ENCODE assay signal across 11 mouse cellular contexts in the genomic region with DNA sequence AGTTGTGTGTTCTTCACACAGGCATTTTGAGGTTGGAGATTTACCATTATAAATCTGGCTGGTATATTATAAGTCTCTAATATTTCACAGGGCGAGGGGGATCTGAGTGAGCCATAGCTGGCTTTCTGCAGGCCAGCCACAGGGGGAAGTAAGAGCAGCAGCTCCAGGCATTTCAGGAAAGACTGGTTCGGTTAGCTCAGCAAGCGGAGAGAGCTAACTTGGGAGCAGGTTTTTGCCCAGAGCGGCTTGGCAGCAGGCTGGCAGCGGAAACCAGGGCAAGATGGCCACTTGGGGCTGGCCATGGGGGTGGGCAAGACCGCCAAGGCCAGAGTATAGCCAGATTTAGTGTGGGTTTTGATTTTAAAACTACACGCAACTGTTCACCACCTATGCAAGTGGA. TPM values are rescaled to one million over a fixed set of nuclear protein-coding genes. Genes with fewer than 3 reads are reported as not detected.
DNase-seq lines count a peak whose midpoint lies in the region; ATAC-seq lines count a peak whose summit lies in the region.
"Had no signal": no experiment of that assay in that cellular context is flagged by ENCODE, and none has a peak within 500 bp of the region (broad histone marks: within the 10 kb centered on the region; RNA-seq: fewer than 3 reads in every experiment).

No protein-coding gene starts in this region.

- ATAC-seq in granulocyte monocyte progenitor cell, adult 5-6 weeks (replicated peaks; ENCODE audit: poor library complexity, severe bottlenecking) = no peak
- ATAC-seq: forebrain, postnatal 0 days had no signal

- DNase-seq in frontal cortex, postnatal 36 days (ENCODE audit: low spot score in 2 of 2) = peak; percentile 28 to 30
- DNase-seq in frontal cortex, postnatal 14 days (ENCODE audit: low spot score in 2 of 2) = no peak
- peak; percentile 43 for DNase-seq in cerebellum, adult 11 months
- DNase-seq in kidney, postnatal 25 days = peak; percentile 27 to 66
- peak; percentile 4 for DNase-seq in right cerebral cortex, postnatal 4 days
- no peak for DNase-seq in Muller cell, postnatal 12 days (ENCODE audit: inconsistent ontology term)
- no peak for DNase-seq in gastrocnemius, postnatal 10 days
- DNase-seq: forebrain, postnatal 0 days; heart, postnatal 14 days; liver, embryonic 13.5 days had no signal

RNA-seq across cellular contexts. Expression of a gene that starts 39.2 kb away (rescaled TPM):
- 9.3 and 14.2 TPM in 2 replicates for total RNA-seq in granulocyte monocyte progenitor cell, adult 5-6 weeks (2014; fragmentation: Nextera tagmentation)
- 20.4 and 20.8 TPM in 2 replicates for total RNA-seq in granulocyte monocyte progenitor cell, adult 5-6 weeks (2017)
- total RNA-seq in gastrocnemius, postnatal 10 days (2021) = 10 to 100 TPM; 15.6 to 21.0 TPM

Comparison
In these comparisons a context has a peak if more than half of its experiments do, and no peak if none do; other contexts are left out.
1. DNase-seq: peak in frontal cortex, postnatal 36 days (2 of 2), cerebellum, adult 11 months (single experiment), kidney, postnatal 25 days (2 of 2) and right cerebral cortex, postnatal 4 days (single experiment); none in frontal cortex, postnatal 14 days (0 of 2), Muller cell, postnatal 12 days (single experiment) and gastrocnemius, postnatal 10 days (single experiment).